Mouse (Mus musculus): Measurements from ENCODE around the gene Slc37a1.
"Not testable (repeated sequence)": the region's sequence is repeated elsewhere in the genome, so short reads cannot be mapped to it uniquely, and the experiment has no call there.

Slc37a1 gene

GRCm38 (mm10) chr17:31353255-31353654, 66.7 kb downstream of the Slc37a1 start:
- no peak for DNase-seq (ENCODE audit: low read depth)

DNA sequence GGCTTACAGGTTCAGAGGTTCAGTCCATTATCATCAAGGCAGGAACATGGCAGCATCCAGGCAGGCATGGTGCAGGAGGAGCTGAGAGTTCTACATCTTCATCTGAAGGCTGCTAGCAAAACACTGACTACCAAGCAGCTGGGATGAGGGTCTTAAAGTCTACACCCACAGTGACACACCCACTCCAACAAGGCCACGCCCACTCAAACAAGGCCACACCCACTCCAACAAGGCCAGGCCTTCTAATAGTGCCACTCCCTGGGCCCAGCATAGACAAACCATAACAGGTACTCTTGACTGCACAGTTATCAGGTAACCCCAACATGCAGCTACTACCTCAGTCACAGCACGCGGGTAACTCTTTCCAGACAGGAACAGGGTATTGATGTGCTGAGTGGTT, 68.1 kb downstream of the Slc37a1 start:
- not testable (repeated sequence) for DNase-seq (ENCODE audit: low read depth)

GRCm38 (mm10) chr17:31355792-31356502, 69.4 kb downstream of the Slc37a1 start:
- DNase-seq (ENCODE audit: low read depth): no peak

GRCm38 (mm10) chr17:31360582-31360981, 74.0 kb downstream of the Slc37a1 start:
- DNase-seq (ENCODE audit: low read depth): no peak

DNA sequence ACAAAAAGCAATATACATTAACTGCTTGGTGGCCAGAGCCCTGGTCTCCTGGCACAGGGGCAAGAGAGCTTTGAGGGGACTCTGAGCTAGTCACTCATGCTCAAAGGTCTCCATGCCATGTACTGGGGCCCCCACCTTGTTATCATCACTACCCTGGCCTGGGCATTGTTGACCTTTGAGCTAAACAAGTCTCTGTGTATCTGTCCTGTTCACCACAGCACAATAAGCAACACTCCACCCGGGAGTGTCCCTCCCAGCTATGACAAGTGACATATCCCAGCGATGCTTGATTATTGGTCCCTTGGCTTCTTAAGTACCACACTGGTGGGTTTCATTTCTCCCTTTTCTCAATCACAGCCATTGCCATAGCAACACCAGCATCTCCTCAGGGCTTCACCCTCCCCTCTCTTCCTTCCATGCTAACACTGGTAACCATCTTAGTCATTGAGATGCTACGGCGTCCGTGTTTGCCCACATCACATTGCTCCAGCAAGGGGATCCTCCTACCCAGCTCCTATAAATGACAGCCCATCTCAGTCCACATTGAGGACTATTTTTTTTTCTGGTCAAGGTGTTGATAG, 79.1 kb downstream of the Slc37a1 start:
- no peak for DNase-seq (ENCODE audit: low read depth)

DNA sequence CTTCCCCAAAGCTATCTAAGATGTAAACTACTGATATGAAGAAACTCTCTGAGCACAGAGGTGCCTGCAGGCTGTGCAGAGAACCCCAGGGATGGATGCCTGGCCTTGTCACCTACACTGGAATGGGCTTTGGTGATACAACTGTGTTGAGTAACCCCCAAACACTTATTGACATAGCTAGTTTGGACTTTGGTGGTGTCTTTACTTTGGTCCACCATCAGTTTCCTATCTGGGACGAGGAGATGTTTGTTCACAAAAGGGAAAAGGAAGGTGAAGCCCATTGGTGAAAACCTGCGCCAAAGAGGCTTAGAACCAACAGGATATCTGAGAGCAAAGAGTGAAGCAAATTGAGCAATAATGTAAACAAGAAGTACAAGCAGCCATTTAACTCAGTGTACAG, 83.6 kb downstream of the Slc37a1 start:
- no peak for DNase-seq (ENCODE audit: low read depth)

DNA sequence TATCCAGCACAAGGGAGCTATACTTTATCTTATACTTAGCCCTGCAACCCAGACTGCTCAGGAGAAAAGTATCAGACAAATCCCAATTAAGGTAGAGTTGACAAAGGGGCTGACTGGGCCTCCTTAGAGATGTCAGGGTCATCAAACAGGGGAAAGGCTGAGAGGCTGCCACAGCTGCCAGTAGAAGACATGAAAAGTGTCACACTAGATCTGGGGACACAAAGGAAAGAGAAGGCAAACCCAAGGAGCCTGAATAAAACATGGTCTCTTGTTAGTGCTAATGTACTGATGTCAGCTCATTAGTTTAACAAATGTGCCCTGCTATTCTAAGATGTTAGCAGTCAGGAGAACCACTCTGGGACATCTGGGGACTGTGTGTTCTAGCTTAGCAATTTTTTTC, 84.3 kb downstream of the Slc37a1 start:
- DNase-seq (ENCODE audit: low read depth): no peak

GRCm38 (mm10) chr17:31377961-31378360, 91.4 kb downstream of the Slc37a1 start:
- peak; percentile 55 for DNase-seq (ENCODE audit: low read depth)

GRCm38 (mm10) chr17:31378361-31378761, 91.8 kb downstream of the Slc37a1 start:
- no peak for DNase-seq (ENCODE audit: low read depth)

GRCm38 (mm10) chr17:31379086-31379485, 92.5 kb downstream of the Slc37a1 start:
- no peak for DNase-seq (ENCODE audit: low read depth)

- no peak for DNase-seq (ENCODE audit: low read depth)
These were observed 93.3 kb downstream of the Slc37a1 start for GRCm38 (mm10) chr17:31379863-31380262.

DNA sequence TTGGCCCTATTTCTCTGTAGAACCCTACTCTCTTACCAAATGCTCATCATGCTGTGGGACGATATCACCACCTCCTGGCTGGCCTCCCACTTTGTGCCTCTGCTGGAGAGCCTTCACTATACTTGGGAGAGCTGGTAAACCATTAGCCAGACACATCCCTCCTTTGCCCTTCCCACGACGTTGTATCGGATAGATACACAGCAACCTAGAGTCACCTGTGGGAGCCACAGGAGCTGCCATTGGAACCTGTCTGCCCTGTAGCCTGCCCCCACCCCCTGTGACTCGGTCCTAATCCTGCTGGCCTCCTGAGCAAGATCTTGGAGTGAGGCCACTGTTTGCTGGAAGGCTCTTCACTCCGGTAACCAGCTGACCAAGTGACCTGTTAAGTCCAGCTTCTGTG, 96.7 kb downstream of the Slc37a1 start:
- DNase-seq (ENCODE audit: low read depth): no peak

GRCm38 (mm10) chr17:31384968-31385627, 98.5 kb downstream of the Slc37a1 start:
- no peak for DNase-seq (ENCODE audit: low read depth)

- DNase-seq (ENCODE audit: low read depth): no peak
These were observed 99.4 kb downstream of the Slc37a1 start, which contains the start of gene Pde9a for GRCm38 (mm10) chr17:31385671-31386665. Pde9a (plus strand) TSS chr17:31386210.

- DNase-seq (ENCODE audit: low read depth): no peak
These were observed 100.2 kb downstream of the Slc37a1 start for GRCm38 (mm10) chr17:31386766-31387275.

DNA sequence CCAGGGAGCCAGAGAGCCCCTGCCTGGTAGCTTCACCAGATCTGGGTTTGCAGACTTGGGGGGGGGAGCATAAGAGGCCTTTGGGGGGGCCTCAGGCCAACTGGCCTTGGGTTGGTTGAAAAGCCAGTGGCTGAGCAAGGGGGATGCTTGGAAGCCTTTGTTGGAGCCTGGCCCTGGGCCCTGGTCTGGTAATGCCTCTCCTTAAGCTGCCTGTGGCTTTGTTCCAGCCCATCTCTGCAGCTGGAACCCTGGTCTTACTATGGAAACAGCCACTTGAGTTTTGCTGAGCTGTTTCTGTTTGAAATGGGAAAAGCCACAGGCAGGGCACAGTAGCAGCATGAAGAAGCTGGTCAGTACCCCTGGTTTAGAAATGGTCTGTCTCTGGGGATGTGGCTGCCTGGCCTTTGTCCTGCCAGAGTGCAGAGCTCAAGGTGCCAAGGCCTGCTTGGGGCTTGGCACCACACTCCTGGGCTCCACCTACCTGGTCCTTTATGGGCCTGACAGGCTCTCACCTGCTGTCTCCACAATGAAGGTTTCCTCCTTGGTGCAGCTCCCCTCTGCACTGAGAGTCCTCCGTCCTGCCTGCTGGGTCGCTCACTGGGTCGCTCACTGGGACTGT, 102.9 kb downstream of the Slc37a1 start:
- no peak for DNase-seq (ENCODE audit: low read depth)

- no peak for DNase-seq (ENCODE audit: low read depth)
These were observed 104.9 kb downstream of the Slc37a1 start for GRCm38 (mm10) chr17:31391462-31391861.

DNA sequence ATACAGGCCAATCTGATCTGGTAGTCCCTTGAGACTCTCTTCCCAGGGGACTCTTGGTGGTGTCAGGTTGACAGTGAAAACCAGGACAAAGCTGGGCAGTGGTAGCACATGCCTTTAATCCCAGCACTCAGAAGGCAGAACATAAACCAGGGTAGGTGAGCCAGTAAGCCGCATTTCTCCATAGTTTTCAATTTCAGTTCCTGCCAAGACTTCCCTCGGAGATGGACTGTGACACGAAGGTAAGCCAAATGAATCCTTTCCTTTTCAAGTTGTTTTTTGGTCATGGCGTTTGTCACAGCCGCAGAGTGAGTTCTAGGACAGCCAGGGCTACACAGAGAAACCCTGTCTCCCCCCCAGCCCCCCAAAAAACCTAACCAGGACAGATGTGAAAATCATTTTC, 105.4 kb downstream of the Slc37a1 start:
- DNase-seq (ENCODE audit: low read depth): no peak

DNA sequence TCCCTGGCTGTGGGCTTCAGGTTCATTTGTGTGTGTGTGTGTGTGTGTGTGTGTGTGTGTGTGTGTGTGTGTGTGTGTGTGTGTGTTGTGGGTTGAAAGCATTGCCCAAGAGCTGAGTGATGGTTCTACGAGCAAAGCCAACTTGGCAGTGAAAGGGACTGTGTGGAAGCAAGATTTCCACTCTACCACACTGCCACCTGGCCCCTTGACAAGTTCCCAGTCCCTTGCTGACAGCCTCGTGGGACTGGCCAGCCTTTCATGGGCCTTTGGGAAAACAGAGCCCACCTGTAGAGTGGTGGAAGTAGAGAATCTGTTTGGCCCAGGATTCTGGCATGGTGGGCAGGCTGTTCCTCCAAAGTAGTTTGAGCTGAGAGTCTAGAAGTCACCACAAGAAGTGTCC, 107.2 kb downstream of the Slc37a1 start:
- no peak for DNase-seq (ENCODE audit: low read depth)

GRCm38 (mm10) chr17:31400294-31400693, 113.7 kb downstream of the Slc37a1 start:
- no peak for DNase-seq (ENCODE audit: low read depth)

Measured in NIH3T3 (cell line).